Mouse (Mus musculus) olfactory bulb, adult 2 months (tissue): Measurements from ENCODE around the gene Cep131. TPM values are rescaled to one million over a fixed set of nuclear protein-coding genes. Genes with fewer than 3 reads are reported as not detected.
A peak's percentile ranks its signal among the peaks of the same experiment; 100 is the strongest.

Source experiments
- H3K27ac ChIP-seq: fragments of 200-500 bp; 2 replicates; pipeline ENCODE4 v1.5.1; 2012; ENCODE audit warnings: low read depth, low read length; ENCODE audit not compliant: insufficient read depth
- H3K4me1 ChIP-seq: fragments of 200-500 bp; 2 replicates; pipeline ENCODE4 v1.6.1; 2012; ENCODE audit warnings: low read length; ENCODE audit not compliant: control insufficient read depth, insufficient read depth
- H3K4me3 ChIP-seq: fragments of 200-500 bp; 2 replicates; pipeline ENCODE4 v1.5.1; 2012; ENCODE audit warnings: mild to moderate bottlenecking, low read depth, low read length, moderate library complexity; ENCODE audit not compliant: insufficient read depth
- CTCF ChIP-seq: fragments of 200-500 bp; IDR thresholded peaks from 2 replicates; pipeline ENCODE4 v1.5.1; 2012; ENCODE audit warnings: low read depth, mild to moderate bottlenecking, low read length, moderate library complexity; ENCODE audit not compliant: insufficient read depth
- POLR2A ChIP-seq: fragments of 200-500 bp; IDR thresholded peaks from 2 replicates; pipeline ENCODE4 v1.6.1; 2012; ENCODE audit warnings: mild to moderate bottlenecking, low read depth, low read length, moderate library complexity; ENCODE audit not compliant: insufficient read depth
- WGBS: fragments of 180-500 bp; shearing (Covaris S2); methylation state at CpG from one replicate; pipeline ENCODE4 v1.1.7; 2018; 5-methylcytosine and 5-hydroxymethylcytosine counted together
- polyA plus RNA-seq: library from polyadenylated mRNA; stranded (reverse); fragments of >200 nt; gene quantifications from 2 replicates; pipeline ENCODE4 v1.2.4, GENCODE M21; 2012; ENCODE audit warnings: low replicate concordance; ENCODE audit not compliant: missing spikeins, insufficient read depth, insufficient read length

Cep131 gene
- polyA plus RNA-seq, 1 experiment = not detected

DNA sequence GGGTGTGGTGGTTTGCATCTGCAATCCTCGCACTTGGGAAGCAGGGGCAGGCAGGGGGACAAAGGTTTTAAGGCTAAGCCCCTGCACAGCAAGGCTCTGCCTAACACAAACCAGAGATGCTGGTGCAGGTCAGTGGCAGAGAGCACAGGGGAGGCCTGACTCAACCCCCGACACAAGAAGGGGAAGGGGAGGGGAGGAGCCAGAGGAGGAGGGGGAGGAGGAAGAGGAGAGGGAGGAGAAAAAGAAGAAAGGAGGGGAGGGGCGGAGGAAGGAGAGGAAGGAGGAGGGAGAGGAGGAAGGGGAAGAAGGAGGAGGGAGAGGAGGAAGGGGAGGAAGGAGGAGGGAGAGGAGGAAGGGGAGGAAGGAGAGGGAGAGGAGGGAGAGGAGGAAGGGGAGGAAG lies 52.3 kb downstream of the Cep131 start:
- WGBS = 47% methylated on average over 3 of the region's 3 CpGs
- TF ChIP-seq CTCF = no peak
- H3K27ac ChIP-seq = no peak overlapping the region
- no peak overlapping the region for H3K4me3 ChIP-seq
- H3K4me1 ChIP-seq = peaks cover 55% of the 10 kb centered on the region

GRCm38 (mm10) chr11:120033473-120033872 lies 53.2 kb downstream of the Cep131 start:
- WGBS = 81% methylated on average over 3 of the region's 3 CpGs
- Histone ChIP-seq H3K27ac (no peak overlapping the region), H3K4me1 (peaks cover 51% of the 10 kb centered on the region), H3K4me3 (no peak overlapping the region)
- TF ChIP-seq POLR2A (no peak), CTCF (no peak)

DNA sequence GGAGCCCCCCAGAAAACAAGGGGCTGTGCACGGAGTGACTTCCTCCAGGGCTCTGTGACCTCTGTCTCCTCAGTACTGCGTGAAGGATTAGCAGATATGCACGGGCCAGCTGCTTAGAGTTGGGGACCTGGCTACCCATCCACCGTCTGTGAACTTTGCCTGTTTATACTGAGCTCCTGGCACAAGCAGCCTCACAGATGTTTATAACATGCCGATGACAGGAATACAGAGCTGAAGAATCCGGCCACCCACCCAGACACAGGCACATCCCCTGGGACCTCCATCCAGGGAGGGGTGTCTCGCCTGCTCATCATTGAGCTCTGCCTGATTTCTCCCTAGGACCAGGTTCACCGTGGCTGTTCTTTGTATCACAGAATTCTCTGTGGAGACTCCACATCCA lies 54.6 kb downstream of the Cep131 start:
- Histone ChIP-seq H3K4me3 (no peak overlapping the region), H3K4me1 (peaks cover 48% of the 10 kb centered on the region), H3K27ac (no peak overlapping the region)
- 57% methylated on average over 8 of the region's 8 CpGs for WGBS
- no peak for TF ChIP-seq CTCF
- TF ChIP-seq POLR2A = no peak

DNA sequence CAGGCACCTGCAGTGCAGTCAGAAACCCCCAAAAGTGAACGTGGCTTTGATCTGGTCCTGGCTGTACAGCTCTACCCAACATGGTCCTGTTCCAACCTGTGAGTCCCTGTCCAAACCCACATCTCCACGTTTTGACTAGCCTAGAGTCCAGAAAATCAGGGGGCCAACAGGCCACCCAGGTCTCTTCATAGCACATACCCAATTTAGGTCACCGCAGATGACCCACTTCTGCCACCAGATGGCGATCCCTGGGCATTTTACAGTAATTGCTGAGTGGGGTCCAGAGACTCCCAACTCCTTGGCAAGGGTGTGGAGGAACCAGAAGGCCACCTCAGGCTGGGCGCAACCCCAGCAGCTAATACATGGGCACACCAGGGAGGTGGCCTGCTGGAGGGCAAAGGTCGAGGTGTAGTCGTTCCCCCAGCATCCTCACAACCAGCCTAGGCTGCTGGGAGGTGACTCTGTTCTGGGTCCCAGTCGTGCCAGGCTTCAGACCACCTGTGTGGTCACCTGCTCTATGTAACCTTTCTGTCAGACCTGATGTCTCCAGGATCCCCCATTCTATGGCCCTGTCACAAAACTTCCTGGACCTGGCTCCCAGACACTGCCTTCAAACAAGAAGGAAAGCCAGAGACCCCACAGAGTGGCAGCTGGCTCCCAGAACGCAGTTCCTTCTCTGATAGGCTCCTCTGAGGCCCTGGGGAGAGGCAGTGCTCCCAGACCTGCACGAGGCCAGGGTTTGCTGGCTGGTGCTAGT lies 56.3 kb downstream of the Cep131 start:
- Histone ChIP-seq H3K4me3 (no peak overlapping the region), H3K27ac (no peak overlapping the region), H3K4me1 (peaks cover 44% of the 10 kb centered on the region)
- TF ChIP-seq CTCF (peak; percentile 41; the same call in 1 of the 2 replicates), POLR2A (no peak)
- WGBS = 30% methylated on average over 10 of the region's 10 CpGs

DNA sequence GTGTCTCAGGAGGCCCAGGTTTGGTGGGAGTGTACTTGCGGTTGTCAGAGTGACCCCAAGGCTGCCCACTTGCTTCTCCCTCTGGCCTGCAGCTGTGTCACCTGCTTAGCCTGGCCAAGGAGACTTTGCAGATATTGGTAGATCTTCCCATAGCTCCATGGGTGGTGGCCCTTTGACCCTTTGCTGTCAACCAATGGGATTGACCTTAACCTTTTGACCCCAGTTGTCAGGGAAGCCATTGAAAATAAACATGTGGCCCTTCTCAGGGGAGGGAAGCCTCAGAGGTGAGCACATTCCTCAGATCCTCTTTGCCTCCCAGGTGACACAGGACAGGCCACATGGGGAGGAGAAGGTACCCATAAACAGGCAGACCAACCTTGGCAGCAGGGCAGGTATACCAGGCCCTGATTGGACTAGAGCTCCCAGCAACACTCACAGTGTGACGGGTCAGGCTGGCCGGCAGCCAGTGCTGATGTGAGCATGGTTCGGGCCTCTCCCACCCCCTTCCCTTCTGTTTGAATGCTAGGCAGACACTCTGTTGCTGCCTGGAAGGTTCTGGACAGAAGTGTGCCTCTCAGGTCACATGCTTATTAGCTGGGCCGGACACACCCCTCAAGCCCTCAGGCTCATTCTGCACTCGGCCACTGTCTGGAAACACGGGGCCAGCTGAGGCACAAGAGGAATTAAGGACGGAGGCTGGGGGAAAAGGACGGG lies 57.0 kb downstream of the Cep131 start:
- 47% methylated on average over 9 of the region's 9 CpGs for WGBS
- no peak overlapping the region for H3K27ac ChIP-seq
- H3K4me1 ChIP-seq = peaks cover 41% of the 10 kb centered on the region
- TF ChIP-seq POLR2A (no peak), CTCF (no peak)
- no peak overlapping the region for H3K4me3 ChIP-seq

GRCm38 (mm10) chr11:120028319-120029092 lies 58.1 kb downstream of the Cep131 start:
- no peak overlapping the region for H3K27ac ChIP-seq
- WGBS = 64% methylated on average over 18 of the region's 18 CpGs
- peaks cover 37% of the 10 kb centered on the region for H3K4me1 ChIP-seq
- TF ChIP-seq CTCF = no peak
- TF ChIP-seq POLR2A = no peak
- H3K4me3 ChIP-seq = no peak overlapping the region

DNA sequence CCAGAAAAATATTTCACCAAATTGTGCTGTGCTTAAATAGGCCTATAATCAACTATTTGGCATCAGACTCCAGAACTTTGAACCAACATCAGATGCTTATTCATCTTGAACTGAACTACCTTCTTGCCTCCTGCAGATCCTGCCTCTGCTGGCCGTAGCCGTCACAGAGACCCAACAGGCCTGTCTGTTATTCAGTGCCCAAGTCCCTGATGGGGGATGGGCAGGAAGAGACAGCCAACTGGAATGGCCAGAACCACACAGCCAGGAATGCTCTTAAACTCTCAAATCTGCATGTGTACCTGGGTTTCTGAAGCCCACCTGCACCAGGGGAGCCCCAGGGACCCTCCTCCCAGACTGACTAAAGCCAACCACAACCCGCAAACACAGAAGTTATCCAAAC lies 59.7 kb downstream of the Cep131 start:
- Histone ChIP-seq H3K4me1 (peaks cover 45% of the 10 kb centered on the region), H3K4me3 (no peak overlapping the region), H3K27ac (no peak overlapping the region)
- 72% methylated on average over 3 of the region's 3 CpGs for WGBS
- TF ChIP-seq POLR2A (no peak), CTCF (no peak)

DNA sequence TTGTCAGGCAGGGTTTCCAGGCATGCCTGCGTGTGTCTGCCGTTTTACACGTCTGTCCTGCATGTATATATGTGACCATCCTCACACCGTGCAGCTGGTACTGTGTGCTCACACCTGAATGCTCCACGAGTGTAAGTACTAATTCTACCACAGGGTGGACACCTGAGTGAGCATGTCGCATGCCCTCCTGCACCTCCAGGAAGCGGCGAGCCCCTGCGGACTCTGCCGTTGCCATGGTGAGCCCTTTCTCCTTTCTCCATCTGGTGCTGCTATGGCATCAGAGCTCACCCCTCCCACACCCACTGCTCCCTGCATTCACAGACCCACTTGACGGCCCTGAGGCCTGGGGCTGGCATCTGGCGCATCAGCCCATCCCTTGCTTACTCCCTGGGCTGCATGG lies 63.8 kb downstream of the Cep131 start:
- Histone ChIP-seq H3K4me1 (peaks cover 48% of the 10 kb centered on the region), H3K27ac (peak overlapping the region; percentile 76), H3K4me3 (no peak overlapping the region)
- 25% methylated on average over 12 of the region's 12 CpGs for WGBS
- no peak for TF ChIP-seq POLR2A
- no peak for TF ChIP-seq CTCF

DNA sequence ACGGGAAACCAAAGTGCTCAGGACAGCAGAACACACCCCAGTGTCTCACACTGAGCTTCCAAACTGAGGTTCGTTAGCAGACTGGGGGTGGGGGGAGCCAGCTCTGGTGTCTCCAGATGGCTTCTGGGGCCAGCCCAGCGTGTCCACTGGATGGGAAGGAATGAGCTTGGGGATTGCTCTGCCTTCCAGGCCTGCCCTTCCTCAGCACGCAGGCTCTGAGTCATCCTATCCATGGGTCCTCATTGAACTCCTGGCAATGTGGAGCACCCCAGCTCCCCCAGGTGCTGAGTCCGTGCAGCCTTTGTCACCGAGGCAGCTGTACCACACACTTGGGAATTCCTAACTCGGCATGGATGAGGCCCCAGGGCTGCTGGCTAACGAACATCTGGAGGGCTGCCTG lies 64.4 kb downstream of the Cep131 start:
- Histone ChIP-seq H3K27ac (peak overlapping the region; percentile 76), H3K4me1 (peaks cover 47% of the 10 kb centered on the region), H3K4me3 (no peak overlapping the region)
- TF ChIP-seq POLR2A (no peak), CTCF (no peak)
- WGBS = 21% methylated on average over 8 of the region's 8 CpGs
